Mouse (Mus musculus): ENCODE measurements around the gene Gpr142. TPM values are rescaled to one million over a fixed set of nuclear protein-coding genes. Genes with fewer than 3 reads are reported as not detected.
A peak's percentile ranks its signal among the peaks of the same experiment; 100 is the strongest.

Gene Gpr142
- total RNA-seq, 2 experiments from 2014 or later, result not detected

GRCm38 (mm10) chr11:114797176-114797575 is 1.5 kb upstream of the Gpr142 start:
- no peak for ATAC-seq (replicated peaks; ENCODE audit: low FRiP score, poor library complexity, severe bottlenecking)

GRCm38 (mm10) chr11:114797981-114798380 is 743 bp upstream of the Gpr142 start:
- ATAC-seq (replicated peaks; ENCODE audit: low FRiP score, poor library complexity, severe bottlenecking), result no peak

GRCm38 (mm10) chr11:114801906-114802305 is 3.2 kb downstream of the Gpr142 start:
- no peak for ATAC-seq (replicated peaks; ENCODE audit: low FRiP score, poor library complexity, severe bottlenecking)

GRCm38 (mm10) chr11:114802540-114803267 is 4.0 kb downstream of the Gpr142 start:
- ATAC-seq (replicated peaks; ENCODE audit: low FRiP score, poor library complexity, severe bottlenecking), result no peak

GRCm38 (mm10) chr11:114803990-114804389 is 5.3 kb downstream of the Gpr142 start:
- ATAC-seq (replicated peaks; ENCODE audit: low FRiP score, poor library complexity, severe bottlenecking), result no peak

- ATAC-seq (replicated peaks; ENCODE audit: low FRiP score, poor library complexity, severe bottlenecking), result no peak
Measured at GRCm38 (mm10) chr11:114807025-114807424, 8.3 kb downstream of the Gpr142 start.

- no peak for ATAC-seq (replicated peaks; ENCODE audit: low FRiP score, poor library complexity, severe bottlenecking)
Measured at GRCm38 (mm10) chr11:114807686-114808427, 9.1 kb downstream of the Gpr142 start.

GRCm38 (mm10) chr11:114809371-114809770 is 10.6 kb downstream of the Gpr142 start:
- ATAC-seq (replicated peaks; ENCODE audit: low FRiP score, poor library complexity, severe bottlenecking), result no peak

- ATAC-seq (replicated peaks; ENCODE audit: low FRiP score, poor library complexity, severe bottlenecking), result no peak
Measured at GRCm38 (mm10) chr11:114810344-114810743, 11.6 kb downstream of the Gpr142 start.

GRCm38 (mm10) chr11:114812731-114813240 is 14.1 kb downstream of the Gpr142 start:
- peak; percentile 63 for ATAC-seq (replicated peaks; ENCODE audit: low FRiP score, poor library complexity, severe bottlenecking)

GRCm38 (mm10) chr11:114814873-114815592 is 16.3 kb downstream of the Gpr142 start:
- ATAC-seq (replicated peaks; ENCODE audit: low FRiP score, poor library complexity, severe bottlenecking), result no peak

GRCm38 (mm10) chr11:114816934-114817333 is 18.2 kb downstream of the Gpr142 start:
- ATAC-seq (replicated peaks; ENCODE audit: low FRiP score, poor library complexity, severe bottlenecking), result no peak

- no peak for ATAC-seq (replicated peaks; ENCODE audit: low FRiP score, poor library complexity, severe bottlenecking)
Measured at GRCm38 (mm10) chr11:114818185-114818584, 19.5 kb downstream of the Gpr142 start.

- ATAC-seq (replicated peaks; ENCODE audit: low FRiP score, poor library complexity, severe bottlenecking), result no peak
Measured at GRCm38 (mm10) chr11:114819110-114819509, 20.4 kb downstream of the Gpr142 start.

GRCm38 (mm10) chr11:114820444-114820843 is 21.7 kb downstream of the Gpr142 start:
- no peak for ATAC-seq (replicated peaks; ENCODE audit: low FRiP score, poor library complexity, severe bottlenecking)

GRCm38 (mm10) chr11:114821325-114821724 is 22.6 kb downstream of the Gpr142 start:
- no peak for ATAC-seq (replicated peaks; ENCODE audit: low FRiP score, poor library complexity, severe bottlenecking)

GRCm38 (mm10) chr11:114822727-114823126 is 24.0 kb downstream of the Gpr142 start:
- ATAC-seq (replicated peaks; ENCODE audit: low FRiP score, poor library complexity, severe bottlenecking), result no peak

- ATAC-seq (replicated peaks; ENCODE audit: low FRiP score, poor library complexity, severe bottlenecking), result no peak
Measured at GRCm38 (mm10) chr11:114823199-114823725, 24.5 kb downstream of the Gpr142 start.

GRCm38 (mm10) chr11:114826686-114827085 is 28.0 kb downstream of the Gpr142 start:
- ATAC-seq (replicated peaks; ENCODE audit: low FRiP score, poor library complexity, severe bottlenecking), result no peak
